Mouse (Mus musculus) bone marrow, adult 2 months (tissue): Measurements from ENCODE around the gene Eif2d. TPM values are rescaled to one million over a fixed set of nuclear protein-coding genes. Genes with fewer than 3 reads are reported as not detected.

ENCODE experiments used
- H3K27ac ChIP-seq: fragments of 200-500 bp; 2 replicates; pipeline ENCODE4 v1.5.1; 2012; ENCODE audit warnings: low read depth, mild to moderate bottlenecking, control low read depth, inconsistent platforms, low read length; ENCODE audit not compliant: control insufficient read depth, poor library complexity, insufficient read depth
- H3K4me1 ChIP-seq: fragments of 200-500 bp; 2 replicates; pipeline ENCODE4 v1.6.1; 2011; ENCODE audit warnings: low read length; ENCODE audit not compliant: control insufficient read depth, insufficient read depth
- H3K4me3 ChIP-seq: fragments of 200-500 bp; replicated peaks from 2 replicates; pipeline ENCODE3; 2011; ENCODE audit warnings: mild to moderate bottlenecking, low read depth, low read length, control low read depth; ENCODE audit not compliant: control insufficient read depth
- CTCF ChIP-seq: fragments of 200-500 bp; IDR thresholded peaks from 2 replicates; pipeline ENCODE4 v1.5.1; 2011; ENCODE audit warnings: low read length, control low read depth; ENCODE audit not compliant: control insufficient read depth, insufficient read depth
- POLR2A ChIP-seq: fragments of 200-500 bp; IDR thresholded peaks from 2 replicates; pipeline ENCODE4 v1.6.1; 2011; ENCODE audit warnings: low read depth, mild to moderate bottlenecking, control low read depth, low read length, borderline replicate concordance; ENCODE audit not compliant: control insufficient read depth
- whole genome bisulfite sequencing: fragments of 180-500 bp; shearing (Covaris S2); methylation state at CpG from one replicate; pipeline ENCODE4 v1.1.7; 2018; 5-methylcytosine and 5-hydroxymethylcytosine counted together
- polyA plus RNA-seq: library from polyadenylated mRNA; stranded (reverse); fragments of >200 nt; gene quantifications from 2 replicates; pipeline ENCODE4 v1.2.4, GENCODE M21; 2011; ENCODE audit warnings: low replicate concordance; ENCODE audit not compliant: missing spikeins, insufficient read depth, insufficient read length

The Eif2d gene
- polyA plus RNA-seq, 1 experiment, result 25.3 TPM

GRCm38 (mm10) chr1:131175819-131176218 lies 22.8 kb downstream of the Eif2d start:
- Histone ChIP-seq H3K4me1 (peaks cover 4% of the 10 kb centered on the region), H3K27ac (no peak overlapping the region), H3K4me3 (no peak overlapping the region)
- TF ChIP-seq POLR2A, result no peak
- no peak for TF ChIP-seq CTCF
- 89% methylated on average over 8 of the region's 8 CpGs for WGBS

GRCm38 (mm10) chr1:131177249-131177648 lies 24.3 kb downstream of the Eif2d start:
- 86% methylated on average over 4 of the region's 4 CpGs for WGBS
- H3K4me1 ChIP-seq, result peaks cover 5% of the 10 kb centered on the region
- no peak overlapping the region for H3K4me3 ChIP-seq
- TF ChIP-seq POLR2A, result no peak
- no peak for TF ChIP-seq CTCF
- no peak overlapping the region for H3K27ac ChIP-seq

- TF ChIP-seq POLR2A (no peak), CTCF (no peak)
- WGBS, result 55% methylated on average over 5 of the region's 5 CpGs
Observed at GRCm38 (mm10) chr1:131178083-131178482, 25.1 kb downstream of the Eif2d start.

GRCm38 (mm10) chr1:131180386-131180785 lies 27.4 kb downstream of the Eif2d start:
- Histone ChIP-seq H3K4me1 (peaks cover 9% of the 10 kb centered on the region), H3K27ac (no peak overlapping the region), H3K4me3 (no peak overlapping the region)
- 89% methylated on average over 7 of the region's 7 CpGs for WGBS
- no peak for TF ChIP-seq POLR2A
- TF ChIP-seq CTCF, result no peak

More at GRCm38 (mm10) chr1:131178083-131178482, 25.1 kb downstream of the Eif2d start:
- H3K27ac ChIP-seq, result no peak overlapping the region
- H3K4me1 ChIP-seq, result peaks cover 6% of the 10 kb centered on the region
- H3K4me3 ChIP-seq, result no peak overlapping the region

GRCm38 (mm10) chr1:131181642-131182527 lies 28.9 kb downstream of the Eif2d start:
- 59% methylated on average over 9 of the region's 9 CpGs for WGBS
- peaks cover 14% of the 10 kb centered on the region for H3K4me1 ChIP-seq

GRCm38 (mm10) chr1:131183201-131183600 lies 30.2 kb downstream of the Eif2d start:
- Histone ChIP-seq H3K4me3 (no peak overlapping the region), H3K27ac (no peak overlapping the region), H3K4me1 (peaks cover 14% of the 10 kb centered on the region)
- TF ChIP-seq CTCF, result no peak
- no peak for TF ChIP-seq POLR2A
- WGBS, result 18% methylated on average over 7 of the region's 7 CpGs

More at GRCm38 (mm10) chr1:131181642-131182527, 28.9 kb downstream of the Eif2d start:
- Histone ChIP-seq H3K4me3 (no peak overlapping the region), H3K27ac (no peak overlapping the region)
- no peak for TF ChIP-seq POLR2A
- peak; percentile 90 for TF ChIP-seq CTCF

GRCm38 (mm10) chr1:131184253-131184955 lies 31.4 kb downstream of the Eif2d start:
- 35% methylated on average over 9 of the region's 9 CpGs for WGBS

More at GRCm38 (mm10) chr1:131184253-131184955, 31.4 kb downstream of the Eif2d start:
- no peak for TF ChIP-seq POLR2A
- no peak for TF ChIP-seq CTCF
- Histone ChIP-seq H3K27ac (0 out of 2 replicates have a peak overlapping the region, but pooled peaks have one; percentile 40), H3K4me1 (peaks cover 19% of the 10 kb centered on the region), H3K4me3 (no peak overlapping the region)
